Mouse (Mus musculus) gastrocnemius, postnatal 25 days (tissue): ENCODE measurements around the gene Galntl6. TPM values are rescaled to one million over a fixed set of nuclear protein-coding genes. Genes with fewer than 3 reads are reported as not detected.

Experiments
- DNase-seq: peaks from one replicate; pipeline ENCODE4 v3.0.0; 2022
- long read RNA-seq, 2 experiments: library from polyadenylated mRNA; stranded (forward); transcript quantifications; one replicate each; pipeline ENCODE4 v2.0.0; 2021
- total RNA-seq, 2 experiments: library from RNA; stranded (reverse); gene quantifications; 1 replicate in 1 of 2; 2 replicates in 1 of 2; pipeline ENCODE4 v1.2.3; 2021

Galntl6 gene
- not detected for total RNA-seq
- long read RNA-seq, experiment 1: 0 reads
- long read RNA-seq, experiment 2: 0 reads

GRCm38 (mm10) chr8:58912196-58912839 lies at the start of gene Galntl6:
TSS of gene Galntl6 (minus strand) at chr8:58912640.
- DNase-seq: no peak

GRCm38 (mm10) chr8:58957195-58957739 lies 44.8 kb upstream of the Galntl6 start:
- DNase-seq: no peak

- no peak for DNase-seq
These were observed 31.3 kb upstream of the Galntl6 start for GRCm38 (mm10) chr8:58943773-58944172.

GRCm38 (mm10) chr8:58931066-58931465 lies 18.6 kb upstream of the Galntl6 start:
- no peak for DNase-seq

GRCm38 (mm10) chr8:58915142-58915541 lies 2.7 kb upstream of the Galntl6 start:
- DNase-seq: no peak

- no peak for DNase-seq
These were observed 1.2 kb upstream of the Galntl6 start for GRCm38 (mm10) chr8:58913640-58913968.

GRCm38 (mm10) chr8:58912840-58913639 lies 600 bp upstream of the Galntl6 start:
- DNase-seq: no peak

- no peak for DNase-seq
These were observed 763 bp downstream of the Galntl6 start, which contains the start of gene BC030500 for GRCm38 (mm10) chr8:58911677-58912076. TSS of gene BC030500 (plus strand) at chr8:58911755.

GRCm38 (mm10) chr8:58904465-58904864 lies 8.0 kb downstream of the Galntl6 start:
- DNase-seq: no peak

- DNase-seq: no peak
These were observed 16.5 kb downstream of the Galntl6 start for GRCm38 (mm10) chr8:58895960-58896359.

- no peak for DNase-seq
These were observed 21.8 kb downstream of the Galntl6 start for GRCm38 (mm10) chr8:58890591-58890990.

- DNase-seq: no peak
These were observed 26.0 kb downstream of the Galntl6 start for GRCm38 (mm10) chr8:58886405-58886804.

GRCm38 (mm10) chr8:58824347-58824746 lies 88.1 kb downstream of the Galntl6 start:
- no peak for DNase-seq

- DNase-seq: peak; percentile 14
These were observed 107.2 kb downstream of the Galntl6 start for GRCm38 (mm10) chr8:58805190-58805589.

GRCm38 (mm10) chr8:58801847-58802246 lies 110.6 kb downstream of the Galntl6 start:
- DNase-seq: no peak

- no peak for DNase-seq
These were observed 158.7 kb downstream of the Galntl6 start for GRCm38 (mm10) chr8:58753769-58754168.

- no peak for DNase-seq
These were observed 174.5 kb downstream of the Galntl6 start for GRCm38 (mm10) chr8:58737963-58738362.

- DNase-seq: no peak
These were observed 220.7 kb downstream of the Galntl6 start for GRCm38 (mm10) chr8:58691761-58692160.

GRCm38 (mm10) chr8:58677847-58678450 lies 234.5 kb downstream of the Galntl6 start:
- no peak for DNase-seq

- no peak for DNase-seq
These were observed 243.4 kb downstream of the Galntl6 start for GRCm38 (mm10) chr8:58669075-58669474.

GRCm38 (mm10) chr8:58660019-58660418 lies 252.4 kb downstream of the Galntl6 start:
- no peak for DNase-seq

GRCm38 (mm10) chr8:58655631-58656030 lies 256.8 kb downstream of the Galntl6 start:
- DNase-seq: no peak

- DNase-seq: no peak
These were observed 306.0 kb downstream of the Galntl6 start for GRCm38 (mm10) chr8:58606451-58606850.
